Mouse (Mus musculus): ENCODE measurements around the gene Pim1.
A peak's percentile ranks its signal among the peaks of the same experiment; 100 is the strongest.

The Pim1 gene

DNA sequence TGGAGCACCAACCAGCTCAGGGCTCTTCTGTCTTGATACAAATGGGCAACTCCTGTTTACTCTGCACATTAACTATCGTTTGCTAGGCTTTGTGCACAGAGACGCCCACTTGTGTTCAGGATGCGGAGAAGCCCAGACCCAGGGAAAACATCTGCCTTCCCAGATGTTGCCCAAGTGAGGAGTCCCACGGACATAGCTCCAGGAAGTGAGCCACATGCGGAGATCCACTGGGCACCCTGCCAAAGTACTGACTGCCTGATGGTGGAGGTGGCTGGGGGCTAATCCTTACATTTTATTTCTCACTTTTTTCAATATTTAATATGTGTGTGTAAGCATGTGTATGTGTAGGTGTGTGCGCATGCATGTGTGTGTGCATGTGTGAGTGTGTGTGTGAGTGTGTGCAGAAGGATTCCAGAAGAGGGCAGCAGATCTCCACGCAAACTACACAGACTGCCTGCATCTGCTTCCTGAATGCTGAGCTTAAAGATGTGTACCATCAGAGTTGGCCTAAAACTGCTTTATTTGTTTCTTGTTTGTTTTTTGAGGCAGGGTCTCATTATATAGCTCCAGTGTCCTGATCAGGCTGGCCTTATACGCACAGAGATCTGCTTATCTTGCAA is 38.1 kb downstream of the Pim1 start:
- peak; percentile 74 for DNase-seq (ENCODE audit: low read depth)

DNA sequence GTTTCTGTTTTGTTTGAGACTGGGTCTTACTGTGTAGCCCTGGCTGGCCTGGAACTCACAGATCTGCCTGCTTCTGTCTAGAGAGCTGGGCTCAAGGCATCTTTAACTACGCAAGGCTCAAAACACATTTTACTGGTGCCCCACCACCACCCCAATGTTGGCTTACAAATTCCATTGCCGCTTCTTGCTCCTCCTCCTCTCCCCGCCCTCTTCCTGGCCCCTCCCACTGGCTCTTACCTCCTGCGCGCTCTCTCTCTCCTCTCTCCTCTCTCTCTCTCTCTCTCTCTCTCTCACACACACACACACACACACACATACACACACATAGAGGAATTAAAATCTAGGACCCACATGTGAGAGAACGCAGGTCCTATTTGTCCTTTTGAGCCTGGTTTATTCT is 40.0 kb downstream of the Pim1 start:
- DNase-seq (ENCODE audit: low read depth) = peak; percentile 57

DNA sequence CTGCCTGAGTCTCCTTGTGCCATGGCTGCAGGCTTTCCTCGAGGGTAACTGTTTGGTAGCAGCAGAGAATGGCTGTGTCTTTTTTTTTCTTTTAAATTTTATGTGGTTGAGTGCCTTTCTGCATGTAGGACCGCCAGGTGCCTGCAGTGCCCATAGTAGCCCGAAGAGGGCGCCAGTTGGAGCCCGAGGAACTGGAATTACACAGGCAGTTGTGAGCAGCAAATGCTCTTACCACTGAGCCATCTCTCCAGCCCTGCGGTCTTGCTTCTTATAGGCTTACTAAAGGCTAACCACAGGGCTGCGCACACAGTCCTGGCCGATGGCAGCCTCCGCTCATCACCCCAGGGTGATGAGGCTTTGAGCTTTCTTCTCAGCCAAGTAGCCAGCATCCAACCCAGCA is 40.7 kb downstream of the Pim1 start:
- DNase-seq (ENCODE audit: low read depth) = peak; percentile 83

DNA sequence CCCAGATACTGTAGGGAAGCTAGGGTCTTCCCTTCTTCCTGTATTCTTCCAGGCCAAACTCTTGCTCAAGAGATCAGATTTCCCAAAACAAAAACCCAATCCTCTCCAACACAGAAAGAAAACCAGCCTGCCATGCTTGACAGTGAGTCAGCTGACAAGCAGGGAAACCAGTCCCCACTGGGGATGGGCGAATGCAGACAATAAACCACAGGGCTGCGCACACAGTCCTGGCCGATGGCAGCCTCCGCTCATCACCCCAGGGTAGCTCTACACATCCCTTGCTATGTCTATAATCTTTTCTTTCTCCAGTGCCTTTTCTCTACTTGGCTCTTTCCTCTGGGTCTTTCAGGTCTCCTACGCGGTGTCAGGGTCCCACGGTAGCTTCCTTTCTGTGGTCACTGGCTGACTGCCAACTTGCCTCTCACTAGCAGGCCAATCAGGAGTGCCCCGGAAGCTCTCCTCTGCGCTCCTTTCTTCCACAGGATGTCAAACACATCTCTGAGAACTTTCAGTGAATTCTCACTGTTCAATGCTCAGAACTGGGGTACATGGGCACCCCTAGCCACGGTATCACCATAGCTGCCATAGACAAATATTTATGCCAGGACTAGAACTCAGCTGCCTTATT is 41.3 kb downstream of the Pim1 start:
- DNase-seq (ENCODE audit: low read depth) = peak; percentile 96

DNA sequence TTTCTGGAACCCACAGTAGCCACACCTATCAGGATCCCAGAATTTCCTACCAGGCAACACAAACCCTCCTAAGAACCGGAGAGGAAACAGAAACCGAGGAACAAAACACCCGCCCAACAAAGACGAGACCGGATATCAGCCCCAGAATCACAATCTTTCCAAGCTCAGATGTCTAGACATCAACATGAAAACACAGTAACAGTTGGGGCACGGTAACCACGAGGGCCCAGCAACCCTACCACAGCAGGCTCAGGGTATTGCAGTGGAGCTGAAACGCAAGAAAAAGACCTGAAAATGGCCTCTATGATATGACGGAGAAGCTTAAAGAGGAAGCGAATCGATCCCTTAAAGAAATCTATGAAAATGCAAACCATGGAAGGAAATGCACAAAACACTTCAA is 43.3 kb downstream of the Pim1 start:
- peak; percentile 86 for DNase-seq (ENCODE audit: low read depth)

DNA sequence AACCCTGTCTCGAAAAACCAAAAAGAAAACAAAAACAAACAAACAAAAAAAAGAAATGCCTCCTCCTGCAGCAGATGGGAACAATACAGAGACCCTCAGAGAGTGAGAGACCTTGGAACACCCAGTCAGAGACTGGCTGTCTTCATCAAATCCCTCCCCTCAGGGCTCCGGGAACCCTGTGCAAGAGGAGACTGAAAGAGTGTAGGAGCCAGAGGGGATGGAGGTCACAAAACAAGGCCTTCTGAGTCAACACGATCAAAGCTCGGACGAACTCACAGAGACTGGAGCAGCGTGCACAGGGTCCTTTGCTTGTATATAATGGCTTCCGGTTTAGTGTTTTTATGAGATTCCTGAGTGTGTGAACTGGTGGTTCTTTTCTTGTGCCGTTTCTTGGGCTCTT is 49.9 kb downstream of the Pim1 start:
- no peak for DNase-seq (ENCODE audit: low read depth)

DNA sequence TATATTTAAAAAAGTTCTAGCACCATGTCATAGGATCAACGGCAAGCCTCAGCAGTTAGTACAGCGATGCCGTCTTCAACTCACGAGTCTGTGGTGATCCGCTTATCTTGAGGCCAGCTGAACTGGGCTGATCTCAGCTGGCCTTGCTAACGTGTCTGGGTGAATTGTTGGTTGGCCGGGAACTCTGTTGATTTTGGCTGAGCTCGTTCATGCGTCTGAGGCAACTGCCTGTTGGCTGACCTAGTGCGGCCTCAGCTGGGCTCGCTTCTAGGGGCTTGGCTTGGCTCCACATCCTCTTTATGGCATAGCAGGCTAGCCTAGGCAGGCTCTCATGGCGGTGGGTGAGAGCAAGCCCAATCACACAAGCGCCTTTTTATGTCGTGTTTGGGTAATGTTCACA is 50.9 kb downstream of the Pim1 start:
- no peak for DNase-seq (ENCODE audit: low read depth)

DNA sequence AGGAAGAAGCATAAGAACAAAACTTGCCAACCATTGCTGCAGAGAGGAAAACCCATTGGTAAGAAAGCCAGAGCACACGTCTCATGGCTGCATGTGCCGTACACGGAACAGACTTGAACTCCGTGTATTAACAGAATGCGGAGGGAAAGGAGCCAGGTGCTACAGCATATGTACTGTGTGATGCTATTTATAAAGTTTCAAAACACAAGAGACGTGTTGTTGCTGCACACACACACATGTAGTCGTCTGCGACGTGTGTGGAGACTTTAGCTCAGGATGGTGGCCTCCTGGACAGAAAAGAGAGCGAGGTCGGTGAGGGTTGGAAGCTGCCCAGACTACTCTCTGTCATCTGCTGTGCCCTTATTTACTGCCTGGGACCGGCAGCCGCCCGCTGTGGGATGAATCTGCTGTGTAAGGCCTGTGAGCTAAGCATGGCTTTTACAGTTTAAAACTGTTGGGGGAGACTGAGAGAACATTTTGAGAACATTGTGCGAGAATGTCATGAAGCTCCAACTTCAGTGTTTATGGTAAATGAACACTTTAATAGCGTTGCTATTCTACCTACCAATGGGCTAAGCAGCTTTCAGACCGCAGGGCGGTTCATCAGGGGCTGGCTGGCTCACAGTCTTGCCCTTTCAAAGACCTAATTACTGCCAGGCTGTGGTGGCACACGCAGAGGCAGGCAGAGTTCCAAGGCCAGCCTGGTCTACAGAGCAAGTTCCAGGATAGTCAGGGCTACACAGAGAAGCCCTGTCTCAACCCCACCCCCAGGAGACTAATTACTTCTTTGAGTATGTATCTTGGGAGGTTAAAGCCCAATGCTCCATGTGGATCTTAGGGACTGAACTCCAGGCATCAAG is 52.5 kb downstream of the Pim1 start:
- no peak for DNase-seq (ENCODE audit: low read depth)

DNA sequence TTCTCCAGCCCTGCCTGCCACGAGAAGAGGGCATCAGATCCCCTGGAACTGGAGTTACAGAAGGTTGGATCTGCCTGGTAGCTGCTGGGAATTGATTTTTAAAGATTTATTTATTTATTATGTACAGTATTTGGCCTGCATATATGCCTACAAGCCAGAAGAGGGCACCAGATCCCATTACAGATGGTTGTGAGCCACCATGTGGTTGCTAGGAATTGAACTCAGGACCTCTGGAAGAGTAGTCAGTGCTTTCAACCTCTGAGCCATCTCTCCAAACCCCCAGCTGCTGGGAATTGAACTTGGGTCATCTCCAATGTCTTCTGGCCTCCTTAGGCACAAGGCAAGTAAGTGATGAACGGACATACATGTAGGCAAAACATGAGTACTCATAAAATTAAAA is 53.5 kb downstream of the Pim1 start:
- no peak for DNase-seq (ENCODE audit: low read depth)

DNA sequence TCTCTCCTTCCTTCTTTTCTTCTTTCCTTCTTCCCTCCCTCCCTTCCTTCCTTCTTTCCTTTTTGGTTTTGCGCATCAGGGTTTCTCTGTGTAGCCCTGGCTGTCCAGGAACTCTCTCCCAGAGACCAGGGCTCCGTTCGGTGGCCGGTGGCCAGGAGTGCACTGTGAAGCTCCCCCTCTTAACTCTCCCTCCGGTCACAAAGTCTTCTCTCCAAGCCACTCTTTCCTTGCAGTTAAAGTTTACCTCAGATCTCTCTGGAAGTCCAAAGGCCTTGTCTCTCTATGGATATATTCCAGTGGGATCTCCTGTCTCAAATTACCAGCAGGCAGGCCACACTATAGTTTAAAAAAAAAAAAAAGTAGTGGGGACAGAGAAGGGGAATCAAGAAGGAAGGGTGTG is 54.7 kb downstream of the Pim1 start:
- no peak for DNase-seq (ENCODE audit: low read depth)
